Mouse (Mus musculus) heart, adult 2 months (tissue): ENCODE data around the gene Sv2c. TPM values are rescaled to one million over a fixed set of nuclear protein-coding genes. Genes with fewer than 3 reads are reported as not detected.

ENCODE experiments used
- DNase-seq, 2 experiments: peaks; one replicate each; pipeline ENCODE4 v3.0.0; 2021
- H3K27ac ChIP-seq: fragments of 200-600 bp; 2 replicates; pipeline ENCODE4 v1.8.1; 2022
- H3K27me3 ChIP-seq: fragments of 200-500 bp; 2 replicates; pipeline ENCODE4 v1.6.1; 2012; ENCODE audit warnings: mild to moderate bottlenecking, low read length, inconsistent platforms, mixed read lengths; ENCODE audit not compliant: control insufficient read depth, insufficient read depth
- H3K36me3 ChIP-seq: fragments of 200-500 bp; 2 replicates; pipeline ENCODE4 v1.6.1; 2012; ENCODE audit warnings: low read length, inconsistent platforms; ENCODE audit not compliant: control insufficient read depth, insufficient read depth
- H3K4me1 ChIP-seq: fragments of 200-500 bp; 2 replicates; pipeline ENCODE4 v1.6.1; 2011; ENCODE audit warnings: low read length; ENCODE audit not compliant: control insufficient read depth, insufficient read depth
- H3K4me3 ChIP-seq: fragments of 200-600 bp; 2 replicates; pipeline ENCODE4 v1.8.1; 2022
- H3K79me2 ChIP-seq: fragments of 200-500 bp; replicated peaks from 2 replicates; pipeline ENCODE4 v1.6.1; 2012; ENCODE audit warnings: mild to moderate bottlenecking, inconsistent platforms, low read length, moderate library complexity, mixed read lengths; ENCODE audit not compliant: control insufficient read depth, insufficient read depth
- H3K9ac ChIP-seq: fragments of 200-500 bp; 2 replicates; pipeline ENCODE4 v1.6.1; 2012; ENCODE audit warnings: low read depth, mild to moderate bottlenecking, control low read depth, inconsistent platforms, low read length, mixed read lengths
- CTCF ChIP-seq: fragments of 200-600 bp; IDR thresholded peaks from 2 replicates; pipeline ENCODE4 v1.8.1; 2022; ENCODE audit warnings: antibody characterized with exemption, mild to moderate bottlenecking, moderate library complexity
- EP300 ChIP-seq: fragments of 200-500 bp; IDR thresholded peaks from 2 replicates; pipeline ENCODE4 v1.6.1; 2011; ENCODE audit warnings: low read depth, low read length, control low read depth; ENCODE audit not compliant: insufficient read depth
- POLR2A ChIP-seq: fragments of 200-500 bp; IDR thresholded peaks from 2 replicates; pipeline ENCODE4 v1.6.1; 2011; ENCODE audit warnings: mild to moderate bottlenecking, low read depth, low read length, control low read depth; ENCODE audit not compliant: insufficient read depth
- WGBS: fragments of 180-500 bp; shearing (Covaris S2); methylation state at CpG from one replicate; pipeline ENCODE4 v1.1.7; 2018; 5-methylcytosine and 5-hydroxymethylcytosine counted together
- intact Hi-C: fragments of 180-260 bp; cut with DNase I; formaldehyde crosslinking; loops from one replicate; pipeline ENCODE4 v1.15.1; 2025
- polyA plus RNA-seq: library from polyadenylated mRNA; depleted of rRNA; stranded (reverse); fragments of >200 nt; gene quantifications from 2 replicates; pipeline ENCODE4 v1.2.3, GENCODE M21; 2012
- total RNA-seq, 2 experiments: library from RNA; stranded (reverse); gene quantifications; 2 replicates each; pipeline ENCODE4 v1.2.3; 2021

Gene Sv2c
- total and polyA plus RNA-seq, 3 experiments: 0.23 to 0.48 (median 0.41) TPM

DNA sequence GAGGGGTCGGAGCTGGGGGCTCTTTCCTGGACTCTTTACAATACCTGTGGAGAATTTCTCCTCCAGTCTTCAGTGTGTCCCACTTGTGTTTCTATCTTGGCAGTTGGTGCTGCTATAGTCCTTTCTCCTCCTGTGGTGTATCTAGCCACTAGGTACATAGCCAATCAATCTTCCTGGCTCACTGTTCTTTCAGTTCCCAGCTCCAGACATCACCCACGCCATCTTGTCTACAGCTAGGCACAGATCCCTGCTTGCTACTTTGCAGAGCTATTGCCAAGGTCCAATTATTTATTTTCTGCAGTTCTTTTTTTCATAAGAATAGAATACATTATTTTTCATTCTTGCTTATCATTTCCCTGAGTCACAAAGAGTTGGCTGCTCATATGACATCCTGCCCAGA, 34.2 kb upstream of the Sv2c start:
- DNase-seq: no peak
- Histone ChIP-seq H3K9ac (no peak overlapping the region), H3K4me1 (no peaks in the 10 kb centered on the region), H3K27me3 (no peaks in the 10 kb centered on the region), H3K36me3 (no peaks in the 10 kb centered on the region), H3K79me2 (no peaks in the 10 kb centered on the region), H3K27ac (no peak overlapping the region), H3K4me3 (no peak overlapping the region)
- TF ChIP-seq POLR2A (no peak), CTCF (no peak), EP300 (no peak)
- intact Hi-C loops: no loop called here
- 73% methylated on average over 2 of the region's 2 CpGs for WGBS

DNA sequence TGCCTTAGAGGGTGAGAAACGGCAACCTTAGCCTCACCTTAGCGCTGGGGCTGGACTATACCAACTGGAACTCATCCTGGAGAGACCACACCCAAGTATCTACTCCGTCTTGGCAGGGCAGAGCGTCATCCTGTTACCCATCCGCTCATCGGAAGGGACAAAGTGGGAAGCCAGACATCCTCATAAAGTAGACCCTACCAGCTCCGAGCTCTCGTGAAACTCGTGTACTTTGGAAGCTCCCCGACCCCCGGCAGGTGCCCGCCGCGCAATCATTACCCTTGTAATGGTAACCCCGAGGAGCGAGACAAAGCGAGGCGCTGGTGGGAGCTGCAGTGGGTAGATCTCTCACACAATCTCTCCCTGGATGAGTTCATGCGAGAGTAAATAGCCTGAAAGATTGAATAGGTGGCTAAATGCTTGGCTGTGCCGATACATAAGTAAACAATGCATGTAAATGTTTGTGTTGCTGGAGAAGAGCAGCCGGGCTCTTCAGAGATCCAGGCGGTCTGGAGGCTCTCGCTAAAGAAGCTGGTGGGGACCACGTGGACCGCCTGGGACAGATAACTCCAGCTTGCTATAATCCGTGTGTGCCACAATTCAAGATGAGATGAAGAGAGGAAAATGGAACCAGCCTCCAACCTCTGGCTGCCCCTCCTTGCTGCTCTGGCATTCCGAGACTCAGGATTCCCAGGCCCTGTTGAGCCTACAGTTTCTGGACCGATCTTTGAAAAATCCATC, 1.2 kb upstream of the Sv2c start:
- Histone ChIP-seq H3K27ac (no peak overlapping the region), H3K9ac (no peak overlapping the region), H3K4me1 (no peaks in the 10 kb centered on the region), H3K27me3 (peaks cover 12% of the 10 kb centered on the region), H3K4me3 (no peak overlapping the region), H3K79me2 (no peaks in the 10 kb centered on the region), H3K36me3 (no peaks in the 10 kb centered on the region)
- no peak for TF ChIP-seq POLR2A
- TF ChIP-seq CTCF: no peak
- no peak for TF ChIP-seq EP300
- intact Hi-C loops: no loop called here
- DNase-seq: no peak
- WGBS: 8% methylated on average over 28 of the region's 28 CpGs

DNA sequence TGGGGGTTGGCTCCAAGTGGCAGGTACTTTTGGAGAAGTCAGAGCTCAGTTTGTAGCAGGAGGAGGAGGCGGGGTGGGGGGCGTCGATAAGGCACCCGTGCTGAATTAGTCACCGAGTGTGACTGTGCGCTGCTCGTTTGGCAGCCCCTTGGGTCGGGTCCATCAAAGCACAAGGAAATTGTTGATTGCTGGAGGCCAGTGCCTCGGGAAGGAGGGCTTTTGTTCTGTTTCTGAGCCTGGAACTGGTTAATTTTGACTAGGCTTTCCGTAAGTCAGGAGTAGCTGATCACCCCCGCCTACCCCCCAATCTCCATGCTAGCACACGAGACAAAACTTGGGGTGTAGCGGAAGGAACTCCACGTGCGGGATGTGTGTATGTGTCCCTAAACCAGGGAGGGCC, 456 bp upstream of the Sv2c start:
- Histone ChIP-seq H3K9ac (no peak overlapping the region), H3K4me3 (no peak overlapping the region), H3K36me3 (no peaks in the 10 kb centered on the region), H3K79me2 (no peaks in the 10 kb centered on the region), H3K4me1 (no peaks in the 10 kb centered on the region), H3K27ac (no peak overlapping the region), H3K27me3 (peaks cover 12% of the 10 kb centered on the region)
- TF ChIP-seq CTCF: no peak
- TF ChIP-seq POLR2A: no peak
- TF ChIP-seq EP300: no peak
- intact Hi-C loops: no loop called here
- under 1% methylated on average over 15 of the region's 15 CpGs for WGBS
- DNase-seq: no peak

DNA sequence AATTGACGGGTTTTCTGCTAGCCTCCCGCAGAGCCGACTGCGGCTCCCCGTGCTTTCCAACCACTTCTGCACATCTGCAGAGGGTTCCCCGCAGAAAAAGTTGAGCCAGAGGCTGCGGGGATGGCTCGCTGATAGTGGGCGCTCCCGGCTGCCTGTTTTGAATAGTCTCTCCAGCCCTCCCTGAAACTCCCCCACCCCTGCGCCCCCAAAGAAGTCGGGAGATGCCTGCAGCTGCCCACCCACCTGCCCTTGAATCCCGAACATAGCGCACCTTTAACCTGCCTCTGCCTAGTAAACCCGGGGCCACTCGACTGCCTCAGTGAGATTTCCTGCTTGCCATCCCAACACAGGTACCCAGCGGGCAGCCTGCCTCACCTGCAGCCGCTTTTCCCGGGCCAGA, 466 bp downstream of the Sv2c start:
- 2% methylated on average over 19 of the region's 19 CpGs for WGBS
- TF ChIP-seq POLR2A (no peak), EP300 (no peak), CTCF (no peak)
- intact Hi-C loops: no loop called here
- Histone ChIP-seq H3K36me3 (no peaks in the 10 kb centered on the region), H3K4me1 (no peaks in the 10 kb centered on the region), H3K27me3 (peaks cover 12% of the 10 kb centered on the region), H3K27ac (no peak overlapping the region), H3K79me2 (no peaks in the 10 kb centered on the region), H3K9ac (no peak overlapping the region), H3K4me3 (no peak overlapping the region)
- DNase-seq: no peak

DNA sequence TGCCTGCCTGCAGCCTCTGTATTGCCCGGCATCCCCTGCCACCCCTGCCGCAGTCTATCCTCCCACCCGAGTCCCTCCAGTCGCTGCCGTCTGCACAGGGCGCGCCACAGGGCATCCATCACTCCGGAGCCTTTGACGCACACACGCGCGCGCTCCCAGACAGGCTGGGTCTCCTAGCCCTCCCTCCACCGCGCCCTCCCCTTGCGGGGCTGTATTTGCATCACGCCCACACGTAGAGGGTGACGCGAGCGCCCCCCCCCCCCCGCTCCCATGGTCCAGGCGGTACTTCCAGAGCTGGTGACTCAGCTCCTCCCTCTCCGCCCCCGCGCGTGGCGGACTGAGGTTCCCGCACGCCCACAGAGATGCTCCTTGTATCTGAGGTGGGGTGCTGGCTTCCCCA, 1.3 kb downstream of the Sv2c start:
- Histone ChIP-seq H3K4me1 (no peaks in the 10 kb centered on the region), H3K4me3 (no peak overlapping the region), H3K79me2 (no peaks in the 10 kb centered on the region), H3K27ac (no peak overlapping the region), H3K9ac (no peak overlapping the region), H3K36me3 (no peaks in the 10 kb centered on the region), H3K27me3 (peaks cover 12% of the 10 kb centered on the region)
- DNase-seq: peak in 1 of 2 experiments; percentile 2
- intact Hi-C loops: no loop called here
- no peak for TF ChIP-seq CTCF
- TF ChIP-seq POLR2A: no peak
- no peak for TF ChIP-seq EP300
- WGBS: 2% methylated on average over 22 of the region's 30 CpGs

DNA sequence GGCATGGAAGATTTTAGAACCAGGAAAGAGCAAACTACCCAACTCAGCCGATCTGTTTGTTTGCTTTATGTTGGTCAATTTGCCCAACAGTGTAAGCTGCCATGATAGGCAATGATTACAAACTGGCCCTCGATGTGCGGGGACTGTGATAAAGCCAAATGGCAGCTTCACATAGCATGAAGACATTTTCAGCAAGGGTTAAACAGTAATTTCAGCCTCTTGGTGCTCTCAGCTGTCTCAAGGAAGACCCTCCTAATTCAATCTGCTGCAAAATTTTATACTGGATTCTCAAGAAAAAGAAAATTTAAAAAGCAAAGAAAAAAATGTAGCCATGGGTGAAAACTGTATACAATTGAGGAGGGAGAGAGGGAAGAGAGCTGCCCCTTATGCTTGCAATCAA, 3.3 kb downstream of the Sv2c start:
- intact Hi-C loops: no loop called here
- H3K36me3 ChIP-seq: no peaks in the 10 kb centered on the region
- TF ChIP-seq POLR2A (no peak), EP300 (no peak), CTCF (no peak)
- H3K27ac ChIP-seq: no peak overlapping the region
- H3K9ac ChIP-seq: no peak overlapping the region
- DNase-seq: no peak
- 72% methylated on average over 3 of the region's 3 CpGs for WGBS
- peaks cover 12% of the 10 kb centered on the region for H3K27me3 ChIP-seq
- no peaks in the 10 kb centered on the region for H3K79me2 ChIP-seq
- H3K4me3 ChIP-seq: no peak overlapping the region
- H3K4me1 ChIP-seq: no peaks in the 10 kb centered on the region; the same call in 1 of the 2 replicates
